Comparison of ENCODE assay signal across 8 mouse cellular contexts in the genomic region with DNA sequence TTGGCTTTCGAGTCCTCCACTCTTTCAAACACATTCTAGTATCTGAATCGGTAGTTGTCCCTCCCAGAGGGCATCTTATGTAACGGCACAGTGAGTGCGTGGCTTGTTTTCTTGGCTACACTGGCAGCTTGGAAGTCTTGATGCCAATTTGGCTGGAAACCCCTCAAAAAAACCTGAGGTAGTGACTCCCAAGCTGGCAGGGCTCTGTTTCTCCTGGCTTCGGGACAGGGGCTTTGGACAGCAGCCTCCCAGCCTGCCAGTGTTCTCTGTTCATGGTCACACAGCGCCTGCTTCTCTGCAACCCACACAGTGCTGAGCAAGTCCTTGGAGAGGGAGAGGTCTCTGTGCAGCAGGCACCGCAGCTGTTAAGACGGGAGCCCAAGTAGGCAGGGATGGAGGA.
DNase-seq lines count a peak whose midpoint lies in the region; ATAC-seq and TF ChIP-seq lines count a peak whose summit lies in the region.

No protein-coding gene starts in this region.

- TF ChIP-seq POLR2A in brain, embryonic 14.5 days (IDR thresholded peaks at IDR 0.05; ENCODE audit: borderline replicate concordance, extremely low read depth, insufficient read depth, insufficient read length, poor library complexity, severe bottlenecking), result no peak

- 0 out of 2 replicates have a peak, but pooled peaks have one; percentile 30 for ATAC-seq in embryonic facial prominence, embryonic 14.5 days (ENCODE audit: low read depth)
- ATAC-seq in midbrain, embryonic 15.5 days (replicated peaks), result 0 out of 2 replicates have a peak, but pooled peaks have one; percentile 59
- ATAC-seq in megakaryocyte-erythroid progenitor cell, adult 5-6 weeks (replicated peaks; ENCODE audit: low FRiP score, low TSS enrichment, poor library complexity, severe bottlenecking), result no peak

- H3K4me1 ChIP-seq in embryonic facial prominence, embryonic 14.5 days (ENCODE audit: control insufficient read depth, insufficient read depth, low read length), result no peaks in the 10 kb centered on the region; the same call in 1 of the 2 replicates
- peaks cover 8% of the 10 kb centered on the region; the same call in 1 of the 2 replicates for H3K4me1 ChIP-seq in embryonic facial prominence, embryonic 10.5 days
- no peaks in the 10 kb centered on the region for H3K4me1 ChIP-seq in midbrain, embryonic 15.5 days

- 61% methylated on average over 8 of the region's 8 CpGs for WGBS in embryonic facial prominence, embryonic 14.5 days
- WGBS in embryonic facial prominence, embryonic 10.5 days, result 85% methylated on average over 8 of the region's 8 CpGs
- 77% methylated on average over 8 of the region's 8 CpGs for WGBS in midbrain, embryonic 15.5 days

- H3K9ac ChIP-seq in embryonic facial prominence, embryonic 14.5 days (ENCODE audit: low read depth, low read length), result no peak overlapping the region
- no peak overlapping the region for H3K9ac ChIP-seq in midbrain, embryonic 15.5 days

- no peak overlapping the region for H3K4me2 ChIP-seq in embryonic facial prominence, embryonic 14.5 days (ENCODE audit: low read depth, low read length)
- H3K4me2 ChIP-seq in midbrain, embryonic 15.5 days, result no peak overlapping the region

- H3K27me3 ChIP-seq in embryonic facial prominence, embryonic 14.5 days (replicated peaks; ENCODE audit: control insufficient read depth, insufficient read depth, low read length), result no peaks in the 10 kb centered on the region
- no peaks in the 10 kb centered on the region for H3K27me3 ChIP-seq in embryonic facial prominence, embryonic 10.5 days (replicated peaks; ENCODE audit: low read depth, poor library complexity, severe bottlenecking)
- no peaks in the 10 kb centered on the region for H3K27me3 ChIP-seq in midbrain, embryonic 15.5 days (replicated peaks)

- TF ChIP-seq CTCF in brain, embryonic 14.5 days (IDR thresholded peaks at IDR 0.05; ENCODE audit: borderline replicate concordance, extremely low read depth, insufficient read depth, insufficient read length), result no peak
- no peak for TF ChIP-seq CTCF in layer of hippocampus, adult 2 months (conservative IDR thresholded peaks at IDR 0.05)

- H3K27ac ChIP-seq in embryonic facial prominence, embryonic 14.5 days (replicated peaks; ENCODE audit: low read depth, low read length), result no peak overlapping the region
- H3K27ac ChIP-seq in embryonic facial prominence, embryonic 10.5 days (replicated peaks), result no peak overlapping the region
- peak overlapping the region; percentile 64; the same call in 1 of the 2 replicates for H3K27ac ChIP-seq in layer of hippocampus, adult 2 months
- H3K27ac ChIP-seq in midbrain, embryonic 15.5 days, result no peak overlapping the region

- DNase-seq in embryonic facial prominence, embryonic 14.5 days (ENCODE audit: low spot score), result peak; percentile 60
- no peak for DNase-seq in embryonic facial prominence, embryonic 10.5 days (ENCODE audit: low spot score)
- DNase-seq in brain, embryonic 14.5 days (ENCODE audit: low read depth), result peak; percentile 81
- peak; percentile 53 to 66 for DNase-seq in frontal cortex, postnatal 10 days (ENCODE audit: low spot score in 2 of 2)
- DNase-seq in layer of hippocampus, adult 2 months (ENCODE audit: low spot score in 2 of 2), result peak; percentile 62 to 75
- DNase-seq in embryo, embryonic 11 days, result no peak

- no peaks in the 10 kb centered on the region for H3K9me3 ChIP-seq in embryonic facial prominence, embryonic 14.5 days (ENCODE audit: control insufficient read depth, low read length)
- H3K9me3 ChIP-seq in embryonic facial prominence, embryonic 10.5 days, result no peaks in the 10 kb centered on the region
- H3K9me3 ChIP-seq in midbrain, embryonic 15.5 days, result no peaks in the 10 kb centered on the region

- no peaks in the 10 kb centered on the region for H3K36me3 ChIP-seq in embryonic facial prominence, embryonic 14.5 days (ENCODE audit: control insufficient read depth, insufficient read depth, low read length)
- H3K36me3 ChIP-seq in embryonic facial prominence, embryonic 10.5 days (replicated peaks), result no peaks in the 10 kb centered on the region
- H3K36me3 ChIP-seq in midbrain, embryonic 15.5 days (replicated peaks), result no peaks in the 10 kb centered on the region

- H3K4me3 ChIP-seq in embryonic facial prominence, embryonic 14.5 days (ENCODE audit: low read depth, low read length), result no peak overlapping the region
- H3K4me3 ChIP-seq in embryonic facial prominence, embryonic 10.5 days, result no peak overlapping the region
- no peak overlapping the region for H3K4me3 ChIP-seq in layer of hippocampus, adult 2 months
- no peak overlapping the region for H3K4me3 ChIP-seq in midbrain, embryonic 15.5 days

Comparison
In these comparisons a context has a peak if more than half of its experiments do, and no peak if none do; other contexts are left out.
1. DNase-seq: peak in embryonic facial prominence, embryonic 14.5 days (single experiment), brain, embryonic 14.5 days (single experiment), frontal cortex, postnatal 10 days (2 of 2) and layer of hippocampus, adult 2 months (2 of 2); none in embryonic facial prominence, embryonic 10.5 days (single experiment) and embryo, embryonic 11 days (single experiment).